Comparison of ENCODE assay signal across 8 mouse cellular contexts in the genomic region with DNA sequence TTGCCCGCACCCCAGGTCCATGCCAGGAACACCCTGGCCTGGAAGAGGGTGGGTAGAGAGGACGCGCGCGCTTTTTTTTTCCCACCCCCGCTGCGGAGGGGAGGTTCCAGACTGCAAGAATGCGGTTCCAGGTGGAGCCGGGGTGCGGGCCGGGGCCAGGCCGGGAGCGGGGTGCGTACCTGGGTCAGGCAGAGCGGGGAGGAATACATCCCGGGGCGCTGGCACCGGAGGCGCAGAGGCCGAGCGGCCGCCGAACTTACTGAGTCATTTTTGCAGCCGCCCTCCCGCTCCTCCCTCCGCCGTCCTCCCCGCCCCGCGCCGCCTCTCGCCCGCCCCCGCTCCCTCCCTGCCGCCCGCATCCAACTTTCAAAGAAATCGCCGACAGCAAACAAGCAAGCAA. TPM values are rescaled to one million over a fixed set of nuclear protein-coding genes. Genes with fewer than 3 reads are reported as not detected.
A peak's percentile ranks its signal among the peaks of the same experiment; 100 is the strongest.
DNase-seq lines count a peak whose midpoint lies in the region; ATAC-seq and TF ChIP-seq lines count a peak whose summit lies in the region.

No protein-coding gene starts in this region.

- H3K9ac ChIP-seq in ES-Bruce4 (ENCODE audit: low read depth, poor library complexity, severe bottlenecking), result peak overlapping the region; percentile 73
- H3K9ac ChIP-seq in lung, embryonic 14.5 days, result peak overlapping the region; percentile 82

- H3K4me1 ChIP-seq in ES-Bruce4 (ENCODE audit: control insufficient read depth, insufficient read depth, low read length), result peaks cover 2% of the 10 kb centered on the region
- peaks cover 35% of the 10 kb centered on the region for H3K4me1 ChIP-seq in erythroblast, embryonic 14.5 days (ENCODE audit: control insufficient read depth)
- H3K4me1 ChIP-seq in lung, embryonic 14.5 days (ENCODE audit: insufficient read depth), result peaks cover 8% of the 10 kb centered on the region; the same call in 1 of the 2 replicates

- H3K4me3 ChIP-seq in ES-Bruce4 (ENCODE audit: low read depth, low read length), result peak overlapping the region; percentile 64
- peak overlapping the region; percentile 48 for H3K4me3 ChIP-seq in erythroblast, embryonic 14.5 days (replicated peaks)
- H3K4me3 ChIP-seq in lung, embryonic 14.5 days (ENCODE audit: low read depth, low read length), result peak overlapping the region; percentile 71

- intact Hi-C loops in heart, postnatal 10 days (cut with DNase I), result no loop called here

- H3K27me3 ChIP-seq in ES-Bruce4 (ENCODE audit: control insufficient read depth, insufficient read depth, low read length, poor library complexity, severe bottlenecking), result no peaks in the 10 kb centered on the region
- H3K27me3 ChIP-seq in erythroblast, embryonic 14.5 days (ENCODE audit: control insufficient read depth), result peaks cover 93% of the 10 kb centered on the region
- H3K27me3 ChIP-seq in lung, embryonic 14.5 days (ENCODE audit: insufficient read depth, low read length), result no peaks in the 10 kb centered on the region; the same call in 1 of the 2 replicates

- H3K9me3 ChIP-seq in ES-Bruce4 (replicated peaks; ENCODE audit: control insufficient read depth, insufficient read depth, low read length, poor library complexity, severe bottlenecking), result no peaks in the 10 kb centered on the region
- H3K9me3 ChIP-seq in erythroblast, embryonic 14.5 days (ENCODE audit: control insufficient read depth, low read length), result peaks cover 2% of the 10 kb centered on the region; the same call in 1 of the 2 replicates
- H3K9me3 ChIP-seq in lung, embryonic 14.5 days (ENCODE audit: low read depth, low read length), result no peaks in the 10 kb centered on the region

- DNase-seq in adrenal gland, postnatal 10 days, result peak; percentile 91
- DNase-seq in heart, postnatal 10 days, result peak; percentile 78 to 80
- peak; percentile 83 to 90 for DNase-seq in kidney, postnatal 25 days
- DNase-seq in lung, embryonic 14.5 days, result peak; percentile 64
- DNase-seq in ovary, adult 18-20 months (ENCODE audit: low spot score), result peak; percentile 47

- no peaks in the 10 kb centered on the region for H3K36me3 ChIP-seq in ES-Bruce4 (ENCODE audit: control insufficient read depth, insufficient read depth, low read length, poor library complexity, severe bottlenecking)
- H3K36me3 ChIP-seq in erythroblast, embryonic 14.5 days (ENCODE audit: control insufficient read depth), result no peaks in the 10 kb centered on the region
- H3K36me3 ChIP-seq in lung, embryonic 14.5 days (ENCODE audit: insufficient read depth), result no peaks in the 10 kb centered on the region

- TF ChIP-seq POLR2A in ES-Bruce4 (IDR thresholded peaks at IDR 0.05; ENCODE audit: insufficient read depth, low read length), result no peak

- no peak overlapping the region for H3K27ac ChIP-seq in ES-Bruce4 (ENCODE audit: insufficient read depth, low read length)
- peak overlapping the region; percentile 61; the same call in 1 of the 2 replicates for H3K27ac ChIP-seq in lung, embryonic 14.5 days (ENCODE audit: low read depth)

- no peak for TF ChIP-seq EP300 in ES-Bruce4 (IDR thresholded peaks at IDR 0.05; ENCODE audit: insufficient read depth, low read depth, low read length)

- peak overlapping the region; percentile 82 for H3K4me2 ChIP-seq in lung, embryonic 14.5 days

- WGBS in lung, embryonic 14.5 days, result under 1% methylated on average over 36 of the region's 38 CpGs

- no peak for TF ChIP-seq CTCF in ES-Bruce4 (IDR thresholded peaks at IDR 0.05; ENCODE audit: low read depth, low read length)
- TF ChIP-seq CTCF in lung, embryonic 14.5 days (IDR thresholded peaks at IDR 0.05; ENCODE audit: low read depth), result no peak

- ATAC-seq in lung, embryonic 14.5 days (ENCODE audit: insufficient read depth), result no peak
- no peak for ATAC-seq in activated CD4-positive, CD25-positive, alpha-beta regulatory T cell, adult 4 months

RNA-seq across cellular contexts. Expression of gene Nfic, which starts 28.5 kb away (rescaled TPM):
- 6.1 and 7.2 TPM in 2 replicates for polyA plus RNA-seq in ES-Bruce4 (2011; ENCODE audit: insufficient read depth, insufficient read length, low read depth, missing spikeins)
- 100 to 1,000 TPM in 1 of 2 experiments, 10 to 100 TPM in 1; 99.9 to 129 TPM for total RNA-seq in adrenal gland, postnatal 10 days (2021)
- 0.55 and 0.94 TPM in 2 replicates for polyA plus RNA-seq in erythroblast, embryonic 14.5 days (2012)
- 100 to 1,000 TPM; 139 to 163 TPM for total RNA-seq in heart, postnatal 10 days (2021)
- 86.0 and 86.5 TPM in 2 replicates for polyA plus RNA-seq in lung, embryonic 14.5 days (2014; fragmentation: Nextera tagmentation; extraction: Ambion mirVana)
- 10 to 100 TPM; 15.2 to 16.0 TPM for polyA plus RNA-seq in activated CD4-positive, CD25-positive, alpha-beta regulatory T cell, adult 4 months (2017; shearing (Covaris generic))

RNA-seq across cellular contexts. Expression of gene Smim24, which starts 34.0 kb away (rescaled TPM):
- 4.8 and 5.3 TPM in 2 replicates for polyA plus RNA-seq in ES-Bruce4 (2011; ENCODE audit: insufficient read depth, insufficient read length, low read depth, missing spikeins)
- 1 to 10 TPM; 1.2 to 1.6 TPM for total RNA-seq in adrenal gland, postnatal 10 days (2021)
- 0.09 TPM in 1 of 2 replicates, not detected in the other for polyA plus RNA-seq in erythroblast, embryonic 14.5 days (2012)
- 1 to 10 TPM; 1.3 to 2.2 TPM for total RNA-seq in heart, postnatal 10 days (2021)
- 2.8 and 3.3 TPM in 2 replicates for polyA plus RNA-seq in lung, embryonic 14.5 days (2014; fragmentation: Nextera tagmentation; extraction: Ambion mirVana)
- polyA plus RNA-seq in activated CD4-positive, CD25-positive, alpha-beta regulatory T cell, adult 4 months (2017; shearing (Covaris generic)), result 10 to 100 TPM in 1 of 2 experiments, 1 to 10 TPM in 1; 7.3 to 13.3 TPM

RNA-seq across cellular contexts. Expression of gene Gm48552, which starts 38.1 kb away (rescaled TPM):
- polyA plus RNA-seq in ES-Bruce4 (2011; ENCODE audit: insufficient read depth, insufficient read length, low read depth, missing spikeins), result 1.1 TPM in 1 of 2 replicates, not detected in the other
- total RNA-seq in adrenal gland, postnatal 10 days (2021), result 1 to 10 TPM in 1 of 2 experiments, under 1 TPM in 1; 0.45 to 1.9 TPM
- polyA plus RNA-seq in erythroblast, embryonic 14.5 days (2012), result 0.26 and 0.80 TPM in 2 replicates
- under 1 TPM; 0.77 to 0.98 TPM for total RNA-seq in heart, postnatal 10 days (2021)
- polyA plus RNA-seq in lung, embryonic 14.5 days (2014; fragmentation: Nextera tagmentation; extraction: Ambion mirVana), result 1.3 and 1.4 TPM in 2 replicates
- polyA plus RNA-seq in activated CD4-positive, CD25-positive, alpha-beta regulatory T cell, adult 4 months (2017; shearing (Covaris generic)), result 1 to 10 TPM in 1 of 2 experiments, not detected in 1; 1.4 TPM

RNA-seq across cellular contexts. Expression of gene Gm48551, which starts 42.6 kb away (rescaled TPM):
- 1.5 TPM in 1 of 2 replicates, not detected in the other for polyA plus RNA-seq in ES-Bruce4 (2011; ENCODE audit: insufficient read depth, insufficient read length, low read depth, missing spikeins)
- total RNA-seq in adrenal gland, postnatal 10 days (2021), result 1 to 10 TPM; 1.1 to 1.6 TPM
- 0.08 and 0.20 TPM in 2 replicates for polyA plus RNA-seq in erythroblast, embryonic 14.5 days (2012)
- total RNA-seq in heart, postnatal 10 days (2021), result under 1 TPM; 0.74 to 0.87 TPM
- polyA plus RNA-seq in lung, embryonic 14.5 days (2014; fragmentation: Nextera tagmentation; extraction: Ambion mirVana), result 2.8 and 3.8 TPM in 2 replicates
- 1 to 10 TPM; 1.1 to 1.2 TPM for polyA plus RNA-seq in activated CD4-positive, CD25-positive, alpha-beta regulatory T cell, adult 4 months (2017; shearing (Covaris generic))

RNA-seq across cellular contexts. Expression of gene Dohh, which starts 42.7 kb away (rescaled TPM):
- polyA plus RNA-seq in ES-Bruce4 (2011; ENCODE audit: insufficient read depth, insufficient read length, low read depth, missing spikeins), result 52.9 and 70.3 TPM in 2 replicates
- total RNA-seq in adrenal gland, postnatal 10 days (2021), result 10 to 100 TPM; 52.8 to 54.2 TPM
- polyA plus RNA-seq in erythroblast, embryonic 14.5 days (2012), result 29.2 and 34.1 TPM in 2 replicates
- 10 to 100 TPM; 53.2 to 57.5 TPM for total RNA-seq in heart, postnatal 10 days (2021)
- polyA plus RNA-seq in lung, embryonic 14.5 days (2014; fragmentation: Nextera tagmentation; extraction: Ambion mirVana), result 57.5 and 67.0 TPM in 2 replicates
- 10 to 100 TPM; 12.7 to 13.7 TPM for polyA plus RNA-seq in activated CD4-positive, CD25-positive, alpha-beta regulatory T cell, adult 4 months (2017; shearing (Covaris generic))
